Mouse (Mus musculus) neutrophil, adult 83 days (primary cell): ENCODE measurements around the gene Crybg1. TPM values are rescaled to one million over a fixed set of nuclear protein-coding genes. Genes with fewer than 3 reads are reported as not detected.

Source experiments
- total RNA-seq, 2 experiments: library from RNA; stranded (reverse); gene quantifications; one replicate each; pipeline ENCODE4 v1.2.4; 2023

Crybg1 gene
- 10 to 100 TPM; 24.1 to 26.6 TPM for total RNA-seq

GRCm38 (mm10) chr10:44148337-44149317 lies at the start of gene Crybg1:
Crybg1 (minus strand) TSS chr10:44148853.

GRCm38 (mm10) chr10:43901578-43902194 lies 247.0 kb downstream of the Crybg1 start, which contains the start of the genes Qrsl1 and Rtn4ip1:
Qrsl1 (minus strand) TSS chr10:43901745.
Rtn4ip1 (plus strand) TSS chr10:43901807.

Other genes starting within 250 kb of the Crybg1 start
- gene Qrsl1, start 247.1 kb downstream of the Crybg1 start, total RNA-seq: 1 to 10 TPM; 4.7 to 5.7 TPM
- 1 to 10 TPM; 5.0 to 6.1 TPM for gene Rtn4ip1, start 247.0 kb downstream of the Crybg1 start, total RNA-seq
- 10 to 100 TPM; 21.4 to 23.7 TPM for gene Atg5, start 119.5 kb upstream of the Crybg1 start, total RNA-seq